Mouse (Mus musculus): ENCODE results near the gene Tceal1. TPM values are rescaled to one million over a fixed set of nuclear protein-coding genes. Genes with fewer than 3 reads are reported as not detected.
A peak's percentile ranks its signal among the peaks of the same experiment; 100 is the strongest.

The Tceal1 gene
- total RNA-seq, 2 experiments from 2014 or later, result 1.8 to 3.0 TPM

DNA sequence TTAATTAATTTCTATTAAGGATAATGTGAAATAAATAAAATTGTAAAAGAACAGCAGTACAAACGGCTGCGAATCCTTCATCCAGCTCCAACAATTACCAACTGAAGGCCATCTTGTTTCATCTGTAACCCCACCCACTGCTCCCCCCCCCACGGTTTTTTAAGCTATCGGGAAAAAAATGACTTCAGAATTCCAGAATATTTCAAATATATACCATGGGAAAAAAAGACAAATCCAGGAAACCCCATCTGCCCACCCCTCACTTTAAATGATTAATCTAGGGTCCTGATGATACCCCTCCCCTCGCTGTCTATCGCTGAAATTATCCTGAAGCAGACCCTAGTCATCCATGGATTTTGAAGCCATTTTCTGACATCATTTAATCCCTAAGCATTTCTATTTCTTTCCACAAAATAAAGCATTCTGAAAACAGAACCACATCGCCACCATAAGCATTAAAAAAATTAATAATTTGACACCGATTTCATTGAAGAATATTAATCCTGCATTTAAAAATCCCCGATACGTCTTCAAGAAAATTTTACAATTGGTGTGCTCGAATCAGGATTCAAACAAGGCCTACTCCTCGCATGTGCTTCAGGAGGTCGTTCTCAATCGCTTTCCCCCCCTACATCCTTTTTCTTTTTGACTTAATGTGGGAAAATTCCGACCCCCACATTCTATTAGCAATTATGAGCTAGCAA, 32.5 kb downstream of the Tceal1 start:
- no peak for DNase-seq
- intact Hi-C loops (cut with DNase I), result loop anchor here (5.0 to 10.0 kb wide), 4 partner anchors 82 to 402 kb away; partner anchors contain the start of genes Fam199x and Plp1
- no peak for TF ChIP-seq CTCF (IDR thresholded peaks at IDR 0.05)
- Histone ChIP-seq H3K4me3 (peak overlapping the region; percentile 76), H3K27ac (peak overlapping the region; percentile 93)

DNA sequence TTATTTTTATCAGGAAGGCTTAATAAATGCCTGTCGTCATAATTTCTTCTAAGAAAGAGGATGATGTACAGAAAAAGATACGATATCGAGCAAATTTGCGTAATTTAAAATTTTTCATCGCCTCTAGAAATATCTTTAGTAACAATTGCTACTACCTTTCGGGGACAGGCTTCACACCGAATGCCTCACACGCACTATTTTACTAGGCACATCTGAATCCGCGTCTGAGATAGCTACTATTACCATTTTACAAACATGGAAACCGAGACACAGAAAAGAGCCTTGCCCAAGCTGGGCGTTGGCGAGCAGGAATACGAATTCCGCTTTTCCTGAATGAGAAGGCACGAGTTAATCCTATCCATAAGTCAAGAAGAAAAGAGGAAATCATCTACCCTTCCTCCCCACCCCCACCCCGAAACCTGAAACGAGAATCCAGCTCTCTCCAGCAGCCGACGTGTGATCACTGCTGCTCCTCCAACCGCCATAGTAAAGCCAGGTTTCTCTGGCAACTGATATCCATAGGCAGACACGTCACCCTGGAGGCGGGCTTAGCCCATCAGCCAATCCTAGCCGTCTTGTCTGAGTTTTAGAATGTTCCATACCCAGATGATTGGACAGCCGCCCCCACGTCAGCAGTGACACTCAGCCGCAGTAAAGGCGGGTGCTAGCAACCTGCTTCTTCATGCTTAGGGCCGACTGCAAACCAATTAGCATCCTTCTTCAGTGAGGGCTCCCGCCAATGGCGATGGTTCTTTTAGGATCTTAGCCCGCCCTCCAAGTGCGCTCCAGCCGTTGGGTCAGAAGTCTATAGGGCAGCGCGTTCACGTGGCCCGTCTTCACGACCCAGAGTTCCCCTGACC, 33.2 kb downstream of the Tceal1 start:
- DNase-seq, result peak; percentile 94
- Histone ChIP-seq H3K27ac (peak overlapping the region; percentile 96), H3K4me3 (peak overlapping the region; percentile 76)
- intact Hi-C loops (cut with DNase I), result loop anchor here (5.0 to 10.0 kb wide), 4 partner anchors 81 to 401 kb away; partner anchors contain the start of genes Fam199x and Plp1
- TF ChIP-seq CTCF (IDR thresholded peaks at IDR 0.05), result no peak

DNA sequence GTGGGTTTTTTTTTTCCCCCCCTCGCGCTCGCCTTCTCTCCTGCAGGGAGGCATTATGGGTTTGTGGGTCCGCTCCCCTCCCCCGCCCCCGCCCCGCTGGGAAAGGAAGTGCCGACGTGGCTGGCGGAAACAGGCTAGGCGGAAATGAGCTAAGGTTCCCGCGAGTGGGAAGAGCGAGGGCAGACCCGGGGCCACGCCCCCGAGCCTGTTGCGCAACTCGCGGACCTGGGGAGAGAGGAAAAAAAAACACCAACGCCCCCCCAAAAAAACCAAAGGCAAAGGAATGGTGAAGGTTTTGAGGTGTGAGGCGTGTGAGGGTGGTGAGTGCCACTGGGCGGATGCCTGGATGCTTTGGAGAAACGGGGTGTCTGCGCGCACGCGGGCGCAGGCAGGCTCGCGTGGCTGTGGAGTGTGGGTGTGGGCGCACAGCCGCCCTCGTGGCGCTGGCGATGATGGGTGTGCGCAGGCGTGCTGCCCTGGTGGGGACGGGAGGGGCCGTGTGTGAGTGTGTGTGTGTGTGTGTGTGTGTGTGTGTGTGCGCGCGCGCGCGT, 33.9 kb downstream of the Tceal1 start:
- TF ChIP-seq CTCF (IDR thresholded peaks at IDR 0.05), result no peak
- Histone ChIP-seq H3K27ac (peak overlapping the region; percentile 96), H3K4me3 (peak overlapping the region; percentile 76)
- intact Hi-C loops (cut with DNase I), result loop anchor here (5.0 to 10.0 kb wide), 4 partner anchors 81 to 401 kb away; partner anchors contain the start of genes Fam199x and Plp1
- peak; percentile 89 for DNase-seq

DNA sequence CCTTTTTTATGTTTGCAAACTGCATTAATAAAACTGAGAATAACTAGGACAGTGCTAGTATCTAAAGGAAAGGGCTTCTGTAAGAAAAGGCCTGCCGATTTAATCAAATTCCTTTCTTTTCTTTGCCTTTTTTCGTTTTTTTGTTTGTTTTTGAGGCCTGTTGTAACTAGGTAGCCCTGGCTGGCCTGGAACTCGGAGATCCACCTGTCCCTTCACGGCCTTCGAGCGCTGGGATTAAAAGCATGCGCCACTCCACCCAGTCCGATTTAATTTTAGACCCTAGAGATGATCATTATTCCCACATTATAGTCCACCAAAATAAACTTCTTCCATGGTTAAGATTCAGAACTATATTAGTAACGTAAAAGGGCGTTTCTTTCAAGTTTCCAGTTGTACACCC, 34.5 kb downstream of the Tceal1 start:
- H3K4me3 ChIP-seq, result peak overlapping the region; percentile 76
- intact Hi-C loops (cut with DNase I), result loop anchor here (5.0 to 10.0 kb wide), 4 partner anchors 80 to 400 kb away; partner anchors contain the start of genes Fam199x and Plp1
- DNase-seq, result peak; percentile 17
- TF ChIP-seq CTCF (IDR thresholded peaks at IDR 0.05), result no peak
- peak overlapping the region; percentile 96 for H3K27ac ChIP-seq

DNA sequence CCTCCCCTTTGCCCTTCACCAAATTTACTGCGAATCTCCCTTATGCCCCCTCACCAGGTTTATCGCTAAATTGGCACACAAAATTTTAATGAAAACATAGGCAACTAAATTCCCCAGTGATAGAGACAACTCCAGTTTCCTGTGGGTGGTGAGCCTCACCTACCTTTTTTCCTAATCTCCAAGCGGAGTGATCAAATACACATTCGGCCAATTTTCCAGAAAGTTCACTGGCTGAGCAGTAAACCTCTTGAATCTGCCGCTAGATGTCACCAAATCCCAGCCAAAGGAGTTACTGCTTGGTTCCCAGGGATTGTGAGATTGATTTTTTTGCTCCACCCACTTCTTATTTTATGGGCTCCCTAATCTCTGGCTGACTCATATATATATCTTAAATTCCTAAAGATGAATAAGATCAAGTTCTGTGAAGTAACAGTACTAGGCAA, 34.9 kb downstream of the Tceal1 start:
- Histone ChIP-seq H3K27ac (peak overlapping the region; percentile 96), H3K4me3 (peak overlapping the region; percentile 76)
- DNase-seq, result peak; percentile 45
- intact Hi-C loops (cut with DNase I), result loop anchor here (5.0 to 10.0 kb wide), 4 partner anchors 80 to 400 kb away; partner anchors contain the start of genes Fam199x and Plp1
- TF ChIP-seq CTCF (IDR thresholded peaks at IDR 0.05), result peak; percentile 70

DNA sequence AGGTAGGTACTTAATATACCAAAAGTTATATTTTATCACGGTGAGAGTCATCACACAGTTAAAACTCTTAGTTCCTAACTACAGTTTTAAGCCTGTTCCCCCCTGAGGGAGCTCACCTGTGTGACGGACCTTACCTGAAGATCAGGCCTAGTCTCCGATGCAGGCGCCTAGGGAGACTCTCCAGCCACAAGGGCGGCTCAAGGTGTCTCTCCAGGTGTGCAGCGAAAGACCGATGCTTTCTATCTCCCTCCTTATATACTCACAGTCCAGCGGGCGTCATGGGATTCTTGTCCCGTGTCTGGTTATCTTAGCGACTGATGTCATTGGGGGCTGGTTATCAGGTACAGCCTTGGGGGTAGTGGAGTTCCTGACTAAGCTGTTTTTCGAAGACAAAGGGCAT, 35.7 kb downstream of the Tceal1 start, which contains the start of gene Morf4l2:
Gene Morf4l2 (minus strand): TSS at position 232 of the 400 bp plus-strand sequence.
- TF ChIP-seq CTCF (IDR thresholded peaks at IDR 0.05), result no peak

DNA sequence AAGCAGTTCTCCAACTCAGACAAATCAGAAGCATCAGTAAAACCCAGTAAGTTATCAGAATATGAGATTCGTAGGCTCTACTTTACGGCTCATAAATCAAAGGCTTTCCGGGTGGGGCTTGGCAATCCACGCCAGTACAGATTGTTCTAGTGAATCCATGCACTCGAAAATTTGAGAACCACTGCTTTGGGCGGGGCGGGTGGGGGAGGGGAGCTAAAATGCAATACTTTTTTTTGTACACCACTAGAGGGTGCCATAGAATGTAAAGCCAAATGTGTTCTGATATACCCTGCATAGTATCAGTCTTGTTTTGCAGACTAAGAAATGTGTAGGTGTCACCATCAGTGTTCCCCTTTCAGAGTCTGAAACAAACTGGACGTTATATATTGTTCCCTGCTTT, 36.9 kb downstream of the Tceal1 start:
- peak; percentile 24 for DNase-seq
- H3K27ac ChIP-seq, result peak overlapping the region; percentile 13; the same call in 1 of the 2 replicates
- peak; percentile 40 for TF ChIP-seq CTCF (IDR thresholded peaks at IDR 0.05)
- no peak overlapping the region for H3K4me3 ChIP-seq
- intact Hi-C loops (cut with DNase I), result loop anchor here (5.0 to 10.0 kb wide), 4 partner anchors 78 to 398 kb away; partner anchors contain the start of genes Fam199x and Plp1

More for the DNA sequence above, 35.7 kb downstream of the Tceal1 start, which contains the start of gene Morf4l2:
- DNase-seq, result no peak
- peak within 1 kb of the TSS; percentile 76 for H3K4me3 ChIP-seq
- intact Hi-C loops (cut with DNase I), result loop anchor here (5.0 to 10.0 kb wide), 4 partner anchors 79 to 399 kb away; partner anchors contain the start of genes Fam199x and Plp1
- peak within 1 kb of the TSS; percentile 96 for H3K27ac ChIP-seq

DNA sequence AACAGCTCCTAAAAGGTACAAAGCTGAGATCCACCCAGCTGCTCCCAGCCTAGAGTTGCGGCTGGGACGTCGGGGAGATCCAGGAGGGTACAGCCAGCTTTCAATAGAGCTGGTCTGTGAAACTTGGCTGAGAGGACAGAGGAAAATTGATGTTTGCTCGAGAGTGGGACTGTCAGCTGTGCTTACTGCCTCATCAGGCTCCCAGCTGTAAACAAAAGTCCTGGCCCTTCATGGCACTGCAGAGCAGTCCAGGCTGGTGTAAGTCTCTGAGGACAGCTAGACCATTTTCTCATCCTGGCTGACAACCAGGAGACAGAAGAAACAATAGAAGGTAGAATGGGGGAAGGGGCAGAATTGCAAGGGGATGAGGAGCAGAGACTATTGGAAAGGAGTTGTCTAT, 41.5 kb downstream of the Tceal1 start:
- DNase-seq, result no peak
- H3K4me3 ChIP-seq, result no peak overlapping the region
- no peak overlapping the region for H3K27ac ChIP-seq
- intact Hi-C loops (cut with DNase I), result loop anchor here (10.0 kb wide), 1 partner anchor 295 kb away; the partner anchor contains the start of gene Fam199x
- no peak for TF ChIP-seq CTCF (IDR thresholded peaks at IDR 0.05)

DNA sequence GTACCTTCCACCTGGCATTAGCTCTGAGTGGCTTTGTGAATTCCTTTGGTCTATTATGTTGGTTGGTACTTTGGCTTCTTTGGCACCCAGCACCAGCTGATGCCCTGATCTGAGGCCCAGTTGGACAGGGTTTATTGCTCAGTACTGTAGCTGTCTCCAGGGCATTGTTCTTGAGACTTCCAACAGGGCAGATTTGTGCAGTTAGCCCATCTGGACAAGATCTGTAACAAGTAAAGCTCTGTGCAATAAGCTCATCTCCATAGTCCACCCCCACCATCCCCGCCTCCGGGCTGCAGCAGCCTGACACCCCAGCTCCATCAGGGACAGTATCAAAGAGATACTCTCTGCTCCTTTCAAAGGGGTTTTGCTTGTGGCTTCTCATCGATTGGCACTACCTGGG, 47.7 kb downstream of the Tceal1 start:
- H3K27ac ChIP-seq, result no peak overlapping the region
- TF ChIP-seq CTCF (IDR thresholded peaks at IDR 0.05), result no peak
- no peak for DNase-seq
- intact Hi-C loops (cut with DNase I), result no loop called here
- no peak overlapping the region for H3K4me3 ChIP-seq

Other genes with a start within 250 kb of the Tceal1 start
- not detected for gene Kir3dl1, start 190.0 kb upstream of the Tceal1 start, total RNA-seq (2021)
- gene Kir3dl2, start 163.9 kb upstream of the Tceal1 start, total RNA-seq (2021), result not detected
- gene Tceal3, start 117.1 kb upstream of the Tceal1 start, total RNA-seq (2021), result 1 to 10 TPM in 1 of 2 experiments, not detected in 1; 1.3 TPM
- 100 to 1,000 TPM; 157 to 173 TPM for gene Morf4l2, start 35.7 kb downstream of the Tceal1 start, total RNA-seq (2021)
- not detected for gene Glra4, start 72.2 kb downstream of the Tceal1 start, total RNA-seq (2021)
- 1 to 10 TPM; 2.3 to 3.1 TPM for gene Plp1, start 114.7 kb downstream of the Tceal1 start, total RNA-seq (2021)
- under 1 TPM in 1 of 2 experiments, not detected in 1; 0.05 TPM for gene Rab9b, start 160.8 kb downstream of the Tceal1 start, total RNA-seq (2021)
- not detected for gene H2bfm, start 219.3 kb downstream of the Tceal1 start, total RNA-seq (2021)